Mouse (Mus musculus) spleen, postnatal 4 days (tissue): ENCODE measurements at regions not wholly inside any gene's neighbourhood (a gene's known extent, or its start where the extent isn't known, plus 50 kb on each side); places are given as distances from the start of the nearest gene placed in this dataset.
"Not testable (repeated sequence)": the region's sequence is repeated elsewhere in the genome, so short reads cannot be mapped to it uniquely, and the experiment has no call there.

Experiments
- DNase-seq, 2 experiments: peaks; one replicate each; pipeline ENCODE4 v3.0.0; 2022; ENCODE audit warnings: low spot score in 2 of 2

DNA sequence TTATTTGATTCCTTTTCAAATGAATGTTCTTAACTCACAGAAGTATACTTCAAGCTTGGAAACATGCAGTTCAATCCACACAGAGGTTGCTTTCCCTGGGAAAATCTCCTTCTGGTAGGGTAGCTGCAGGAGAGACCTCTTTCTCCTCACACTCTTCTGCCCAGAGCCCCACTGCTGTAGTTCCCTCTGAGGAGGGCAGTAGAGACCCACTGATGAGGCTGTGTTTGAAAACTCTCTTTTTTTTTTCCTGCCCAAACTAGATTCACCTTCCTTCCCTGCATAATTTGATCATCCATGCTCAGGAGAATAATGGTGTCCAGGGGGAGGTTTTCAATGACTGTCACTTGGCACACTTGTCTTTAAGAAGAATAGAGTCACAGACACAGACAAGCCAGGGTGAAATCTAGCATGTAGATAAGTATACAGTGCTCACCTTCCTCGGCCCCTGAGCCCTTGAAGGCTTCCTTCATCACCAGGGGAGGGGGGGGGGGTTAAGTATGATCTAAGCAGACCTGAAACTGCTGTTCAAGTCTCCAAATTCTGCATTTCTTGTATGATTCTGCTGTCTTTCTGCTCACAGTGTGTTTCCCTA, 457.3 kb upstream of the Nrsn1 start:
- DNase-seq = no peak

DNA sequence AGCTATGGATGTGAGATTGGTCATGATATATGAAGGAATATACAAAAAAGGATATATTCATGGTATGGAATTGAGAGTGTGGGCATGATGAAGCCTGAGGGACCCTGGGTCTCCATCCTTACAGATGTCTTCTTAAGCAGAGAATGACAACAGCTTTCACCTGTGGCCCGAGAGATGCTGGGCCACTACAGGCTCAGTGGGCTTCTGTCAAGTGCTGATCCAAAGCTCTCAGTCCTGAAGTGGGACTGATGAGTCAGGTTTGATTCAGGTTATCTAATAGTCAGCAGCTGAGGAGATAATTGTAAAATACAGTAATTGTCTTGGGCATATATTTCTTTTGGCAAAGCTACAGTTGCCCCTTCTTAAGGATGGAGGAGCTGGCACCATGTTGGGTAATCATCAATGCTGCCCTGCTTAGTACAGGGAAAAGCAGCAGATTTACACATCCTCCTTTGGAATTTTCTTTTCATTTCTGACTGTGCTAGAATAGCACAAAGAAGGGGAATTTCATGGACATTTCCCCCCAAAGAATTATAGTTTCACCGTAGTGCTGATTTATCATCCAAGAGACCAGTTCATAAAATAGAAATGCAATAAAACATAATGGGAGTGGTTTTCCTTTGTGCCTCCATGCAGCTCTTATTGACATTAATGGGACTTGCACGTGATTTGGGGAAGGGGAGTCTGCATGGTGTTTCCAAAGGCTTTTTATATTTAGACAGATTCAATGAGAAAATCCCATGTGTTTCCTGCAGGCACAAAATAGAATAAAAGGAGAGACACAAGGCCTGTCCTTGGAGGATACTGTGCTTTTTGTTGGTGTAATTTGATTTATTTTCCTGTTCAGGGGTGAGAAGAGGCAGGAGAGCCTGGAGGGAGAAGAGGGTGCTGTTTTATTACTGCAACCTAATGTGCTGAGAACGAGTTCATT, 452.6 kb upstream of the Nrsn1 start:
- DNase-seq = no peak

DNA sequence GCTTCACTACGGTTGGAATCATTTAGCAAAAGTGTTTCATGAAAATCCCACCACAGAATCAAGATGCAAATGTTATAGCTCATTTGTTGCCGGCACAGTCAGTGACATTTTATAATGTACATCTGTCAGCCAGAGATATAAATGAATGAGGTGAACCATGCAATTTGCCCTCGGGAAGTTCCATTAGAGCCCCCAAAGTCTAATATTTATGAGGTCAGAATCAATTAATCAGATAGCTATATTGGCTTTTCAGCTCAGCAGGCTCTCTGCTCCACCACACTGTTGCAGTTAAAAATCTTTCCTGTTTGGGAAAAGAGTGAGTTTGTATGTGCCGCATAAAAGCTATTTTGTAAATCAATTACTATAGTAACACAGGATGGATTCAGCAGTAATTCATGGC, 430.7 kb upstream of the Nrsn1 start:
- no peak for DNase-seq

DNA sequence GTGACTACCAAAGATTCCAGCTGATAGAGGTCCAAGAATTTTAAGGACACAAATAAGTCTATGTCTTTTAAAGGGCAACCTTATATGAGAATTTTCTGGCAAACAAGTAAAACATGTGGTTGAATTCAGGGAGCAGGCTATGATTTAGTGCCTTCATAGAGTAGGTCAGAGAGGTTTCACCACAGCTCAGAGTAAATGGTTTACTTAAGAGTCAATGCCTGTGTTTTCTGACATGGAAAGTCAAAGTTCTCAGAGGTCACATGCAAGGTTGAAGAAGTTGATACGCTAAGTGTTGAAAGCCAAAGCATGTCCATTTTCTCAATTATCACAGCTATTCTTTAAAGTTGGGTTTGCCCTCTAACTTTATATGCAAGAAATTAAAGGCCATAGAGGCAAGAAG, 425.7 kb upstream of the Nrsn1 start:
- no peak for DNase-seq

DNA sequence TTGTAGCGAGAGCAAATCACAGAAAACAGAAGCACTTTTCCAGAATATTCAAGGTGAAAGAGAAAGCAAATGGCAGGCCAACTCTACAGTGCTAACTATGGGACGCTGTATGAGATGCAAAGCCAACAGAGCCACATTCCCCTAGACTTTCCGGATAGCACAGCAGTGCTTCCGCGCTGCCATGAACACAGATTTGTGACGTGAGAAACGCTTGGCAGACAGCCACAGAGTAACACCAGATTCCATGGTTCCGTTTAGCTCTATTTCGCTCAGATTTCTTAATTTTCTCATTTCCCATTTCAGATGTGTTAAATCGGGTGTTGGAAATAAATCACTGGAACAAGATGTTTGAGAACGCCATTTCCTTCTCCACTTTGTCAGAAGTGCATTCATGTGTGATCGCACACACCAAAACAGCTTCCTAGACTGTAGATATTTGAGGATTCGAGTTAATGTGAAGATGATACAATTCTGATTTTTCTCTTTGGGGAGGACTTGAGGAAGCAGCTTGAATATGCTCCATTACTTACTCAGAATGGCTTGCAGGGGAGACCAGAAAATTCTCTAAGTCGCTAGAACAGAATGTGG, 424.8 kb upstream of the Nrsn1 start:
- DNase-seq = no peak

DNA sequence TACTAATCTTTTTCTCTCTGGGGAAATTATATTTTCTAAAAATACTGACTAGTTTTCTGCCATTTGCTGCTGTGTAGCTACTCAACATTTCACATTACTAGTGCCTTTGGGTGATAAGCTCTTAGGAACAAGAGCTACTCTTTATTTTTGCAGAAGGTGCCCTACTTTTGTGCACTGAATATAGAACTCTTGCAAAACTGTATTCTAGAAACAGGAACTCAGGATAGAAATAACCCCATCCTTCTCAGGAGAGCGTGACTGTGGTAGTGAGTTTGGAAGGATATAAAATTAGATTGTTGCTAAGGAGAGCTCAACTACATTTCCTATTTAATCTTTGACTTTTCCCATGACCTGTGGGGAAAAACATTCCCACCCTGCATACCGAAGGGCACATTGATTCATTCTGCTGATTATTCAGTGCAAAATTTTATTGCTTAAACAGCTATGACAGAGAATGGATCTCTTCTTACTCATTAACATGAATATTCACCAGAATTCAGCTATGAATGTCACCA, 408.0 kb upstream of the Nrsn1 start:
- no peak for DNase-seq

DNA sequence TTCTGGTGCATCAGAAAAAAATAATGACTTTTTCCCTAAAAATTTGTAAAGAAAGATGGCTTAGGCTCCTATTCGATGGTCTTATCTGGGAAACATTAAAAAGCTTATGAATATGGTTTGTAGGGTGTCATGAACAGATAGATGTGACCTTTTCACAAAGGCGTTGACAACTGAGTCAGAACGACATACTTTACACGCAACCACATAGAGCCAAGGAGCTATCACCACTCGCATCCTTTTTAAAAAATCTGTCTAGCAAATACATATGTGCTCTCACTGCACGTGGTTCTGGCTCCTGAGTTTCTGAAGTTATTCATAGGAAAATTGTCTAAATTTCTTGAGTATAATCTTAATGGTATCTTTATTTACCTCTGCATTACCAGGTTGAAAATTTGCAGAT, 404.9 kb upstream of the Nrsn1 start:
- no peak for DNase-seq

DNA sequence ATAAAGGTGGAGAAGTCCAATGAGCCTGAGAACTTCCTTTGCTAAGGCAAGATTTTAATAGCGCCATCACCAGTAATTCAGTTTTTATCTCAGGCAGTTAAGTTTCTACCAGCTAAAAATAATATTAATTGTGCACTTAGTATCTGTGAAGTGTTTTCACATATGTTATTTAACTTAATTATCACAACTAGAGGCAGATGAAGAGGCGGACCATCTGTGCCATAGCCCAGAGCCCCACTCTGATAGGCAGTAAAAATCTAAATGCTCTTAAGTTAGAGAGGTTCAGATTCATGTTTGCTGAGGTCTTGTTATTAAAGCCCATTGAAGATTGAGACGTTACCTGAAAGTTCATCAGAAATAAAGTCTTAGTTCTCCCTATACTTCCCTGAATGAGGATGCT, 395.7 kb upstream of the Nrsn1 start:
- DNase-seq = no peak

DNA sequence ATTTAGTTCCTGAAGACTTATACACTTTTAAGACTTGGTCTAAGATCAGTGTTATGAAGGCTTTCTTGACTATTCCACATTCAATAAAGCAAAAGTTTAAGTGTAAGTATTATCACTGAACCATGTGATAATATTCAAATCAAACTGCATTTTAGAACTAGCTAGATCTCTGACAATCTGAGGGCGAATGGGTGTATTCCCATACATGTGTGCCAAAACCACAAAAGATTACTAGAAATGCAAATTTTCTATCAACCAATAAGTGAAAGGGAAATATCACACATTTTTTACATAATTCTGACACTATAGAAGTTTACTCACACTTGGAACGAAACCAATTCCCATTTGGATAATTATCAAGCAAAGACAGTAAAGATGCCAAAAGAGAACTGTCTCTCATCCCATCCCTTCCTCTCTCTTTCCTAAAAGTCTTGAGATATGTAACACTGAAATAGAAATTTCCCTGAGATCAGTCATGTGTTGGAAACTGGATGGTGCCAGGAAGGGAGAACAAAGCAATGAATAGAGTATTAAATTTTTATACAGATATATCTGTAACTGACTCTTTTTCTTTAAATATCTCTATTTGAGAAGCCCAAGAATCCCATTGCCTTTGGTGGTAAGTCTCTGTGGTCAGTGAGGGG, 394.8 kb upstream of the Nrsn1 start:
- no peak for DNase-seq

DNA sequence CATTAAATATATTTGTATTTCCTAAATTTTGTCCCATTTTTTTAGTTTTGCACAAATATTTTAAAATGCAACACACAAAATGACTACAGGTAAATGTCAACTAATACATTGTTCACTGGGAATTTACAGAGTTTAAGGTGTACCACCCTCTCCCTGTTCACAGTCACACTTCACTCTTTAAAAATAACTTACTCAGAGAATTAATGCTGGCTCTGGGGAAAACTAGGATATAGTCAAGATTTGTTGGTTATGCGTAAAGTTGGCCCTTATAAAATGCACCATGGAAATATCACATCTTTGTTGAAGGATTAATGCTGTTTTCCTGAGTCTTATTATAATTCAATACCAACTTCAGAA, 378.1 kb upstream of the Nrsn1 start:
- no peak for DNase-seq

DNA sequence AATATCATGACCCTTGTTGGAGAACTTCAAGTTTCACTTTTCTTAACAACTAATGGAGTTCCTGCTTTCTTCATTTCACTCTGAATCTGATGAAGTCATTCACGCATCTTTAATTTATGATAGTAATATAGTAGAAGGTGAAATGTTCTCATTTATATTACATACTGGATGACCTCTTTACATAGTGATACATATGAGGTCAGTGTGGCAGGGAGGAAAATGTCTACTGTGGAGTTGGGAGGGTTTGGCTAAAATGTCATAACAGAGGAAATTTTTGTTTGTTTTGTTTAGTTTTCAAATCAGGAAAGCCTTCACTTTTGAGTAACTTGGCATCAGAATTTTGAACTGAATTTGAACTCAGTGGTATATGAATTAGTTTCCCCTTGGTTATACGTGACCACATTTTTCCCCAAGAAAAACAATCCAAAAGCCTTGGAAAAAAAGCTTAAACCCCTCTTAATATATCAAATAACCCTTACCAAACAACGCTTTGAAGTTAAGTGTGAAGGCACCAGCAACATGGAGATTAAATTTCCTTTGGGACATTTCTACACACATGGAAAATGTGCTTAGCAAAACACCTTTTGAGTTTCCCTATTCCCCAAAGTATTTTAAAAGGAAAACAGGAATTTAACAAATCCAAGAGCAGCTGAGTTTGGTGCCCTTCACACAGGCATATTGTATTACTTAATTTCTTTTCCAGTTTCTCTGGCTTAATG, 377.6 kb upstream of the Nrsn1 start:
- DNase-seq = no peak

DNA sequence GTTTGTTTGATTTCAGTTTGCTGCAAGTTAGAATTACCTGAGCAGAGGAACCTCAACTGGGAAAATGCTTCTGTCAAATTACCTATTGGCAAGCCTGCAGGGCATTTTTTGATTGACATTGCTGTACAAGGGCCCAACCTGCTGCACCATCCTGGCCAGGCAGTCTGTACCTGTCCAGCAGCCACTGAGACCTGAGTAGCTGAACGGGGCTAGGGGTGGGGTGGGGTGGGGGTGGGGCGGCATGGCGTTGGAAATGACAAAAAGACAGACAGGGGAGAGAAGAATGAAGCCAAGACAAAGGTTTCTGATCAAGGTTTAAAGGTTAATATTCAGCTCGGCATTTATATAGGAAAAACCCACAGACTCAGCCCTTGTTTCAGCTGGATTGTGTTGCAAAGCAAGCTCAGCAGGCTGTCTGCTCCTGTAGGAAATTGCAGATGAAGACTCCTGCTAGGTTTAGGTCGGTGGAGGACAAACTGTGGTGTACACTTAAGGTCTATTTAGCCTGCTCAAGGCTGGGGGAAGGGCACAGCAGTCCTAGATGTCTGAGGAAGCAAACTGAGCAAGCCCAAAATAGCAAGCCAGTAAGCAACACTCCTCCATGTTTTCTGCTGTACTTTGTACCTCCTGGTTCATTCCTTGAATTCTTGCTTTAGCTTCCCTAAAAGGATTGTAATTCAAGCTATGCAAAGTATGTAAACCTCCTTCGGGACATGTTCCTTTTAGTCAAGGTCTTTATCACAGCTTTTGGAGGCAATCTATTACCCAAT, 369.4 kb upstream of the Nrsn1 start:
- DNase-seq = no peak

DNA sequence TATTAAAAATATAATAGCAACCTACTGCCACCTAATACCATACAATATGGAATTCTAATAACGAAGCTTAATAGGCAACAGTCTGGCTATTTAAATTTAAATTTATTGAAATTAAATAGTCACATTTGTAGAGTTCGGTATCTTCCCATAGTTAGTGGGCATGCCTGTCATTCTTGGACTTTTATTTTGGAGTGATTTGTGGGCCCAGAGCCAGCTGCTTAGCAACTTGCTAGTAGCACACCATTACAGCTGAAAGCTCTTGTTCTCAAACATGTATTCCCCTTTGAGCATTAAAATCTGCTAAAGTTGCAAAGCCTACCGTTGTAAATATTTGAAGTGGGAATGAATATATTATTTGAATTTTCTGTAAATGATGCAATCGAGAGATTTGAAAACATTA, 359.2 kb upstream of the Nrsn1 start:
- DNase-seq = no peak

DNA sequence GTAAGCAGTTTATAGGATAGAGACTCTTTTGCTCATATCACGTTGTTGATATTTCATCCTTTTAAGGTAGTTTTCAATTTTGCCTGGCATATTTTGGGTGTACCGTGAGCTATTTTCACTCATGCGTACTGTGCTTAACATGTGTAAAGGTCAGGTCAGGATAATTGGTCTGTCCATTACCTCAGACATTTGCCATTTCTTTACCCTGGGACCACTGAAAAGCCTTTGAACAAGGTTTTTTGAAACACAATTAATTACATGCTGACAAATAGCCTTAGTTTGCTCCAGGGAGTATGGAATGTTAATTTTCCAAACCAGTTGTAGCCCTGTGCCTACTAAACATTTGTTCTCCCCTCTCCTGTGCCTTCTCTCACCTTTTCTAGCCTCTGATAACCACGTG, 347.3 kb upstream of the Nrsn1 start:
- DNase-seq = no peak

DNA sequence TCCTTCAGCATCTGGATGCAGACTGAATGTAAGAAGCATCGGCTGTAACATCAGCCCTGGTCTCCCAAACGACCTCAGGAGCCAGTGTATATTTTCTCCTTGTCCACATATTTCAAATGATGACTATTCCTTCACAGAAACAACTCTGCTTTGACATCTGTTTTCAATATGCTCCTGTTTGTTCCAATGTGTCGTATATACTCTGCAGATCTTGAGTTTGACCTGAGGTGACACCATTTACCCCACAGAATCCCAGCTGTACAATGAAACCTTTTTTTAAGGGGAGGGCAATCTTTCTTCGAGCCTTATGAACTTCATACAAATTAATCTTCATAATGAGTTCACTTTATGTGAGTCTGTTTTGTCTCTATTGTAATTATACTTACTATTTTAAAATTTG, 341.7 kb upstream of the Nrsn1 start:
- DNase-seq = no peak

DNA sequence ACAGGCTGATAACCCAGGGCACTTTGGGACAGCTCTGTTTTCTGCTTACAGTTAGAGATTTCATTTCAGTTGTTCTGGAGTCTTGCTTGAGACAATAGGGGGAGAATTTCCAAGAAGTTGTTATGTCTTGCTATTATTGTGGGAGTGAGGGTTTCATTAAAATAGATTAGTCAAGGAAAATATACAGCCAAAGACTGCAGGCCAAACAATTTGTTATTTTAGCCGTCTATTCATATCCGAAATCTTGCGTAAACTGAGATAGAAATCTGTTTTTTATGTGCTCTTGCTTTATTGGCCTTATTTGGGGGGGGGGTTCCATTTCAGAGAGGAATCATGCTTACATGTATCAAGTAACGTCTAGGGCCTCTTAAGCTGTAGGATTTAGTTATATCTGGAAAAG, 339.3 kb upstream of the Nrsn1 start:
- no peak for DNase-seq

DNA sequence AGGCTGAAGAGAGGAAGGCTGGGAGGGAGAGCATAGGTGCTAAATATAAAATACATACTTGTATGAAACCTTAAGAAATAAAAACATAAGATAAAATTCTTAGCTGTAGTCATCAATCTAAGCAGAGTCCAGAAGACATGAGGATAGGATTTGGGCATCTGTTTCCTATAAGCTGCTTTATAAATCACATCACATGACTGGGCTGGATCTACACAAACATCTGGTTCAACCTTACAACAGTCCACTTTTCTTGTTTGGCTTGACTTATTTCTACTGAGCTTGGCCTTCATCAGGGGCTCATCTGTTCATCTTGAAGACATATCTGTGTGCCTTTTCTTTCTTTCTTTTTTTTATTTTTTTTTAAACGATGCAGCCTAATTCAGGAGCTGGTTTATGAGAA, 338.9 kb upstream of the Nrsn1 start:
- DNase-seq = no peak

DNA sequence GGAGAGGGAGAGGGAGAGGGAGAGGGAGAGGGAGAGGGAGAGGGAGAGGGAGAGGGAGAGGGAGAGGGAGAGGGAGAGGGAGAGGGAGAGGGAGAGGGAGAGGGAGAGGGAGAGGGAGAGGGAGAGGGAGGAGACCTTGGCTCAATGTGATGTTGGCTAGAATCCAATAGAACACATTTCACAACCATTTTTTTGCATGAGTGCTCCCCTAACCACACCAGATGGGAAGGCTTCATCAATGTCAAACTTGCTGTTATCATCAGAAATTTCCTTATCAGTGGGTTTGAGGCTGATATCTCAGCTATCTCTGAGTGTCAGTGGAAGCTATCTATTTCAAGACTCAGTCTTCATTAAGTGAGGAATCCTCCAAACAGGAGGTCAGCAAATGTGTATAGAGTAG, 331.0 kb upstream of the Nrsn1 start:
- DNase-seq = not testable (repeated sequence)

DNA sequence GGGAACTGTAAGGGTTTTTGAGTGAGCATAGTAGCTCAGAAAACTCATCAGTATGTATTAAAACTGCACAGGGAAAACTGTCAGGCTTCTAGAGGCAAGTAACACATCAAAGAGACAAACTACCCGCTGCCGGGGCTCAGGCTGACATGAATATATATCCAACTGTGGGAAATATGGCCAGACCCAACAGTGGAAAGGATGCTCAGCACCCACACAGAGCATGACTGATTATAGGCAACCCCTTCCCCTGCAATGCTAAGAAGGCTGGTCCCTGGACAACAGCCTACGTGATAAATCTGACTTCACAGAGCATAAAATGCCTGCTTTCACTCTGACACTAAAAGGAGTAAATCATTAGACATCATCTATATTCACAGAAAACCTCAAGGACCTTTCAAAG, 324.3 kb upstream of the Nrsn1 start:
- DNase-seq = no peak

DNA sequence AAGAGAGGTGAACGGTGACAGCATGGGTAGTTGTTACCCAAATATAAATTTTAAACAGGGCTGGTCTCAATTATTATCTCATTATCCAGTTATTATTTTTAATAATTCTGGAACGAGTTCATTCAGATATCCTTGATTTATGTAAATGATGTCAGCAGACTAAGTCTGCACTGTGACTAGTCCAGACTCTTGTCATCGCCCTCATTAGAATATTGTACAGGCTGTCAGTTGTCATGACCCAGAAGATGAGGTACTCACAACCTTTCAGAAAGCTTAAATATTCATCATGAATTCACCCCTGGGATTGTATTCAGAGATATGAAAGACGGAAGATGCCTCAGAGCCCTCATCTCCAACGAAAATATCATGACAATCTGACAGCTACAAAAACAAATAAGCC, 300.3 kb upstream of the Nrsn1 start:
- DNase-seq = no peak

DNA sequence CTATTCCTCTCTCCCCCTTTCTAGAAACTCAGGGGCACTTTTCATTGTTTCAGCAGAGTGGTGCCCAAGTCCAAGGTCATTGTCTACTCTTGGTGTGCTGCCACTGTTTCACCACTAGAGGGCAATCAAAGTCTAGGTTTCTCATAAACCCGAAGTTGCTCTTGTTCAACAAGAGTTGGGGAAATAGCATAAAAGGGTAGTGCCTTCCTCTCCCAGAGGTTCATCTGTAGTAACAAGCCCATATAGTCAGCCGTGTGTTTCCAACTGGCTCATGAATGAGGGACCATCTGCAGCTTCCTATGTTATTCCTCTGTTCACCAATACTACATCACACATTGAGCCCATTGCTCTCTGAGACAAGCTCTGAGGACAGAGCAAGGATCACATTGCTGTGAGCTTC, 292.4 kb upstream of the Nrsn1 start:
- DNase-seq = peak in 1 of 2 experiments; percentile 15
